Mouse (Mus musculus) brain, embryonic 14.5 days (tissue): Measurements from ENCODE around the gene Vps11. TPM values are rescaled to one million over a fixed set of nuclear protein-coding genes. Genes with fewer than 3 reads are reported as not detected.
"Not testable (repeated sequence)": the region's sequence is repeated elsewhere in the genome, so short reads cannot be mapped to it uniquely, and the experiment has no call there.

ENCODE experiments used
- DNase-seq: peaks from one replicate; pipeline ENCODE4 v3.0.0-alpha.2; 2011; ENCODE audit warnings: low read depth
- CTCF ChIP-seq: fragments of 200-500 bp; IDR thresholded peaks from 2 replicates; pipeline ENCODE4 v1.5.1; 2012; ENCODE audit warnings: inconsistent platforms, mild to moderate bottlenecking, moderate library complexity, borderline replicate concordance; ENCODE audit not compliant: insufficient read depth, insufficient read length; ENCODE audit errors: extremely low read depth
- POLR2A ChIP-seq: fragments of 200-500 bp; IDR thresholded peaks from 2 replicates; pipeline ENCODE4 v1.6.1; 2012; ENCODE audit warnings: mild to moderate bottlenecking, inconsistent platforms, borderline replicate concordance; ENCODE audit not compliant: poor library complexity, insufficient read depth, insufficient read length, severe bottlenecking; ENCODE audit errors: extremely low read depth
- polyA plus RNA-seq: library from polyadenylated mRNA; depleted of rRNA; stranded (reverse); fragments of >200 nt; gene quantifications from 2 replicates; pipeline ENCODE4 v1.2.3, GENCODE M21; 2012

Vps11 gene
- polyA plus RNA-seq, 1 experiment: 40.9 TPM

DNA sequence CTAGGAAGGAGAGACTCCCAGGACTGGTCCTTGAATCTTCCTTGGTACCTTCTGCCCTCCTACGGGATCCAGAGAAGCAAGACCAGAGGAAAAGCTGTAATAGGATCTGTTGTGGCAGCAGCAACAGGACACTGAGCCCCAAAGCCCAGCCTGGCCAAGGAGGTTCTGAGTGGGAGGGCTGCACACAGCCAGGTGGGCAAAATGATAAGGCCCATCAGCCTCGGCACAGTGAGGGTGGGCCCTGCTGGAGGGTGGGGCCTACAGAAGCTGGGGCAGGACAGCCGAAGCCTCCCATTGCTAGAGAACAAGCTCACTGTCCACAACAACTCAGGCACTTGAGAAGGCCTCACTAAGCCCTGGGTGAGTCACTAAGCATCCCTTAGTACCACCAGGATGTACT is 19.3 kb downstream of the Vps11 start:
- DNase-seq: no peak
- TF ChIP-seq CTCF: no peak

GRCm38 (mm10) chr9:44341487-44341886 is 20.0 kb downstream of the Vps11 start:
- TF ChIP-seq CTCF (no peak), POLR2A (no peak)

GRCm38 (mm10) chr9:44338574-44338973 is 22.9 kb downstream of the Vps11 start:
- TF ChIP-seq CTCF: no peak
- no peak for TF ChIP-seq POLR2A

More at GRCm38 (mm10) chr9:44341487-44341886, 20.0 kb downstream of the Vps11 start:
- DNase-seq: no peak

GRCm38 (mm10) chr9:44337436-44338169 is 23.9 kb downstream of the Vps11 start:
- TF ChIP-seq POLR2A (no peak), CTCF (no peak)
- no peak for DNase-seq

More at GRCm38 (mm10) chr9:44338574-44338973, 22.9 kb downstream of the Vps11 start:
- DNase-seq: no peak

DNA sequence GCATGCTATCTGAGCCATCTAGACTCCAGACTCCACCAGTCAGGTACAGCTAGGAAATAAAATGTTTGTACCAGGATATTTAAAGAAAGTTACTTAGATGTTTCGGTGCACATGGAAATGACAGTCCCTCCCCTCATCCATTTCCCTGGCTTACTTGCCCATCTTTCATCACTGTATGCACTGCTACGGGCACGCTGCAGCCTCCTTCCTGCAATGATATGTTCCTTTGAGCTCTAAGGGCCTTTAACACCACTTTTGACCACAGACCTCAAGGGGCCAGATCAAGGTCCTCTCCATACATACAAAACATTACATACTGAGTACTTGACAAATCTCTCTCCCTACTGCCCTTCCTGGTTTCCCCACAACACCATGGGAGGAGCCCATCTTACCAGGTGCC is 24.5 kb downstream of the Vps11 start:
- DNase-seq: no peak
- no peak for TF ChIP-seq POLR2A
- no peak for TF ChIP-seq CTCF

DNA sequence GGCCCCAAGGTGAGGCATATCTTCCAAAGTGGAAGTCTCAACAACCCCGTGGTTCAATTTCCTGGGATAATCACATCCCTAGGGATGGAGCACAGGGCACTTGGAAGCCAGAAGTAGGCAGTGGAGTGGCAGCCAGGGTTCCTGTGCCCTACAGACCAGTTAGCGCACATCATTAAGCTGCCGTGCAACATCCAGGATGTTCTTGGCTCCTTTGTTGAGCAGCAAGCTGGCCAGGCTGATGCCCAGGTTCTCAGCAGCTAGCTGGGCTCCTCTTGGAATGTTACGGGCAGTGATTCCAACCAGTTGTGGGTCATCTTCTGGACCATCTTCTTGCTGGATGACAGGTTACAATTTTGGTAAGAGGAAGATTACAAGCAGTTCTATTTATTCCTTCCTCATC is 25.0 kb downstream of the Vps11 start:
- not testable (repeated sequence) for DNase-seq

- TF ChIP-seq POLR2A (no peak), CTCF (no peak)
- no peak for DNase-seq
Measured at GRCm38 (mm10) chr9:44336093-44336406, 25.4 kb downstream of the Vps11 start.

DNA sequence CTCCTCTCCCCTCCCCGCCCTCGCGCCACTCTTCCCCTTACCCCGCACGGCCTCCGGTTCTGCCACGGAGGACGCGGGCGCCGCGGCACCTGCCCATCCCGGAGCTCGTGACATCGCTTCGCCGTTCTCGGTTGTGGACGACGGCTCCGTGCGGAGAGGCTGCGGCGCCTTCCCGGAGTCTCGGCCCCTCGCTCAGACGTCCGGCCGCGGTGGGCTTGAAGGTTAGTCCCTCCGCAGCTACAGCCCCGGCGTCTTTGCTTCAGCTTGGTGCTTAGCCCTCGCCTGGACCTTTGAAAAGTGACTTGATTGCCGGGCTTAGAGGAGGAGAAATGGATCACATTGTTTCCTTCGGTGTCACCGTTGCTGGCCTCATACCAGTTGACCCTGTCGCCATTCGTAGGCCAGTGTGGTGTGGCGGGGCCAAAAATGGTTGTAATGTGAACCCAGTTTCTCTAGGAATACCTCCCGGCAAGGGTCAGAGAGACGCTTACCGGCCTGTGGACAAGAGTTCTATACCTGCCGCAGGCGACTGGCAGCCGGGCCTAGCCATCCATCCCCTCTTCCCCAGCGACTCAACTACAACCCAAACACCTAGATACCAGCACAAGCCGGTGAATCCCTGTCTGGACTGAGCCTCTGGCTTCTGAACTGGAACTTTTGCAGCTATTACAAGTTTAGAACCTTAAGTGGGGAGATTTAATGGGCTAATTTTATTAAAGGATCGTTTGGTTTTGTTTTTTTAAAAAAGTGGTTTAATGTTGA is 26.0 kb downstream of the Vps11 start:
- DNase-seq: peak; percentile 43
- TF ChIP-seq POLR2A: no peak
- TF ChIP-seq CTCF: no peak

DNA sequence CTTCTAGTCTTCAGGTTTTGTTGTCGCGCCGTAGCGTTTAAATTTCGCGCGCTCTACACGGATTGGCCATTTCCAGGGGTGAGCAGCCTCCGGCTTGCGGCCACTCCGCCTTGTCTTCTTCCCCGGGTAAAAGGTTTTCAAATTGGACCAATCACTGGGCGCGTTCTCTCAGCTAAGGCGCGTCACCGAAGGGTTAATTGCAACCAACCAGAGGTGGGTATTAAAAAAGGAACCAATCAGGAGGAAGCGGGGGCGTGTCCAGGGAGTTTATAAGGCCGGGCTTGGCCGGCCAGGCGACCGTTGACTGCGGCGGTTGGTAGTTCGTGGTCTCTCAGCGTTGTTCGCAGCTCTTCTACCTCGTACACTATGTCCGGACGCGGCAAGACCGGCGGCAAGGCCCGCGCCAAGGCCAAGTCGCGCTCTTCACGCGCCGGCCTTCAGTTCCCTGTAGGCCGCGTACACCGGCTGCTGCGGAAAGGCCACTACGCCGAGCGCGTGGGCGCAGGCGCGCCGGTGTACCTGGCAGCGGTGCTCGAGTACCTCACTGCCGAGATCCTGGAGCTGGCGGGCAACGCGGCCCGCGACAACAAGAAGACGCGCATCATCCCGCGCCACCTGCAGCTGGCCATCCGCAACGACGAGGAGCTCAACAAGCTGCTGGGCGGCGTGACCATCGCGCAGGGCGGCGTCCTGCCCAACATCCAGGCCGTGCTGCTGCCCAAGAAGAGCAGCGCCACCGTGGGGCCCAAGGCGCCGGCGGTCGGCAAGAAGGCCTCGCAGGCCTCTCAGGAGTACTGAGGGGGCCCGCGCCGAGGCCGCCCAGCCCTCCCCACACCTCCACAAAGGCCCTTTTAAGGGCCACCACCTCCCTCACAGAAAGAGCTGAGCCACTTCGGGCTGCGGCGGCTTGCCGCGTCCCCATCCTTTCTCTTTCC is 26.8 kb downstream of the Vps11 start, which contains the start of gene H2afx:
Gene H2afx, plus strand, starts transcription at position 299 of the 935 bp plus-strand sequence.
- DNase-seq: peak; percentile 100
- no peak for TF ChIP-seq CTCF
- peak; percentile 99 for TF ChIP-seq POLR2A

GRCm38 (mm10) chr9:44332918-44333638 is 28.4 kb downstream of the Vps11 start:
- TF ChIP-seq CTCF (no peak), POLR2A (no peak)
- DNase-seq: no peak

GRCm38 (mm10) chr9:44330736-44331135 is 30.7 kb downstream of the Vps11 start:
- no peak for TF ChIP-seq CTCF
- no peak for TF ChIP-seq POLR2A
- no peak for DNase-seq

DNA sequence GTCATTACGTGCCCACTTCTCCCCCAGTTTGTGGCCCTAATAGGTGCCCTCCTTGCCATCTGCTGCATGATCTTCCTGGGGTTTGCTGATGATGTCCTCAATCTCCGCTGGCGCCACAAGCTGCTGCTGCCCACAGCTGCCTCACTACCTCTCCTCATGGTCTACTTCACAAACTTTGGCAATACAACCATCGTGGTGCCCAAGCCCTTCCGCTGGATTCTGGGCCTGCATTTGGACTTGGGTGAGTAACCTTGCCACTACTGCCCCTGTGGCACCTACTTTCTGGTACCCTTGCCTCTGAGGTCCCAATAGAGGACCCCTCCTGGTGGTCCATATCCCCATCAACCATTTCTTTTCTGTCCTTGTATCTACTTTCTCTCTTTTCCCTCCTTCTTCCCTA is 33.5 kb downstream of the Vps11 start:
- no peak for DNase-seq
- TF ChIP-seq CTCF (no peak), POLR2A (no peak)

- DNase-seq: peak; percentile 55
Measured at GRCm38 (mm10) chr9:44327064-44327711, 34.3 kb downstream of the Vps11 start.

More at GRCm38 (mm10) chr9:44327064-44327711, 34.3 kb downstream of the Vps11 start:
- no peak for TF ChIP-seq CTCF
- TF ChIP-seq POLR2A: no peak
